10 mouse cellular contexts compared by ENCODE assay signal in genomic region chr7:45812921-45813320, GRCm38 (mm10). TPM values are rescaled to one million over a fixed set of nuclear protein-coding genes. Genes with fewer than 3 reads are reported as not detected.
DNase-seq lines count a peak whose midpoint lies in the region; ATAC-seq lines count a peak whose summit lies in the region.
"Had no signal": no experiment of that assay in that cellular context is flagged by ENCODE, and none has a peak within 500 bp of the region (broad histone marks: within the 10 kb centered on the region; RNA-seq: fewer than 3 reads in every experiment).

No protein-coding gene starts in this region.

- H3K4me2 ChIP-seq in heart, embryonic 14.5 days (ENCODE audit: low read length) = peak overlapping the region; percentile 86
- H3K4me2 ChIP-seq in hindbrain, embryonic 14.5 days (replicated peaks) = peak overlapping the region; percentile 93
- peak overlapping the region; percentile 94 for H3K4me2 ChIP-seq in midbrain, embryonic 13.5 days (replicated peaks)

- DNase-seq in heart, postnatal 25 days (ENCODE audit: low spot score) = no peak
- DNase-seq in hindbrain, embryonic 14.5 days (ENCODE audit: low spot score) = no peak
- DNase-seq in embryo, embryonic 9.5 days (ENCODE audit: extremely low spot score) = no peak
- DNase-seq in ovary, postnatal 36 days (ENCODE audit: low spot score) = no peak
- DNase-seq: left cerebral cortex, postnatal 4 days; thymus, adult 2 months had no signal

- no peaks in the 10 kb centered on the region for H3K27me3 ChIP-seq in heart, embryonic 14.5 days (ENCODE audit: control insufficient read depth, insufficient read depth, low read length)
- no peaks in the 10 kb centered on the region for H3K27me3 ChIP-seq in hindbrain, embryonic 14.5 days (ENCODE audit: control insufficient read depth, insufficient read depth, low read length)
- H3K27me3 ChIP-seq in midbrain, embryonic 13.5 days = no peaks in the 10 kb centered on the region

- H3K27ac ChIP-seq in heart, embryonic 14.5 days (replicated peaks in 1 of 2; ENCODE audit: control insufficient read depth in 1 of 2, insufficient read depth in 1 of 2, low read depth in 2 of 2, low read length in 2 of 2) = no peak overlapping the region
- no peak overlapping the region for H3K27ac ChIP-seq in brown adipose tissue, adult 24 weeks (replicated peaks; ENCODE audit: low read depth, low read length)
- H3K27ac ChIP-seq in hindbrain, embryonic 14.5 days = peak overlapping the region; percentile 100
- peak overlapping the region; percentile 100 for H3K27ac ChIP-seq in midbrain, embryonic 13.5 days

- intact Hi-C loops in heart, postnatal 25 days (cut with DNase I) = loop anchor here (2.0 kb wide), 1 partner anchor 18 kb away; the partner anchor contains the start of gene Grwd1

- no peaks in the 10 kb centered on the region for H3K9me3 ChIP-seq in heart, embryonic 14.5 days (ENCODE audit: control insufficient read depth, low read length)
- no peaks in the 10 kb centered on the region for H3K9me3 ChIP-seq in hindbrain, embryonic 14.5 days (ENCODE audit: control insufficient read depth, low read length)
- no peaks in the 10 kb centered on the region for H3K9me3 ChIP-seq in midbrain, embryonic 13.5 days

- H3K36me3 ChIP-seq in heart, embryonic 14.5 days (ENCODE audit: control insufficient read depth, insufficient read depth, low read length) = peaks cover 51% of the 10 kb centered on the region
- peaks cover 52% of the 10 kb centered on the region for H3K36me3 ChIP-seq in hindbrain, embryonic 14.5 days (replicated peaks; ENCODE audit: control insufficient read depth, insufficient read depth)
- peaks cover 50% of the 10 kb centered on the region for H3K36me3 ChIP-seq in midbrain, embryonic 13.5 days

- 87% methylated on average over 8 of the region's 8 CpGs for WGBS in heart, embryonic 14.5 days
- 84% methylated on average over 8 of the region's 8 CpGs for WGBS in hindbrain, embryonic 14.5 days
- WGBS in midbrain, embryonic 13.5 days = 85% methylated on average over 8 of the region's 8 CpGs

- no peak for ATAC-seq in heart, embryonic 14.5 days (ENCODE audit: insufficient number of reproducible peaks, insufficient read depth, low FRiP score, low read depth)
- no peak for ATAC-seq in hindbrain, embryonic 14.5 days (ENCODE audit: low FRiP score)
- no peak for ATAC-seq in midbrain, embryonic 13.5 days
- ATAC-seq in megakaryocyte progenitor cell, adult 5-6 weeks (replicated peaks; ENCODE audit: poor library complexity) = no peak

- peak overlapping the region; percentile 99 for H3K9ac ChIP-seq in heart, embryonic 14.5 days (ENCODE audit: low read length)
- H3K9ac ChIP-seq in hindbrain, embryonic 14.5 days = peak overlapping the region; percentile 99
- H3K9ac ChIP-seq in midbrain, embryonic 13.5 days (replicated peaks) = peak overlapping the region; percentile 99

- H3K4me1 ChIP-seq in heart, embryonic 14.5 days (ENCODE audit: control insufficient read depth in 2 of 2, insufficient read depth in 2 of 2, low read length in 2 of 2) = peaks cover 10 to 26% of the 10 kb centered on the region in 2 experiments; a peak in 3 of 4 replicates
- peaks cover 3% of the 10 kb centered on the region for H3K4me1 ChIP-seq in brown adipose tissue, adult 24 weeks (ENCODE audit: control insufficient read depth, insufficient read depth, insufficient read length, low read length)
- peaks cover 26% of the 10 kb centered on the region for H3K4me1 ChIP-seq in hindbrain, embryonic 14.5 days (replicated peaks; ENCODE audit: control insufficient read depth, insufficient read depth, low read length)
- peaks cover 50% of the 10 kb centered on the region for H3K4me1 ChIP-seq in midbrain, embryonic 13.5 days (replicated peaks)

- H3K4me3 ChIP-seq in heart, embryonic 14.5 days (ENCODE audit: control insufficient read depth in 1 of 2, insufficient read depth in 1 of 2, low read depth in 1 of 2, low read length in 2 of 2) = peak overlapping the region; percentile 93 to 96
- H3K4me3 ChIP-seq in brown adipose tissue, adult 24 weeks (ENCODE audit: insufficient read depth, low read depth, low read length) = peak overlapping the region; percentile 74
- peak overlapping the region; percentile 86 for H3K4me3 ChIP-seq in hindbrain, embryonic 14.5 days (replicated peaks; ENCODE audit: low read length)
- H3K4me3 ChIP-seq in midbrain, embryonic 13.5 days (replicated peaks) = peak overlapping the region; percentile 91

RNA-seq across cellular contexts. Expression of gene Cyth2, which starts 1.5 kb away (rescaled TPM):
- 88.6 and 89.7 TPM in 2 replicates for polyA plus RNA-seq in heart, embryonic 14.5 days (2014; fragmentation: Nextera tagmentation; extraction: Ambion mirVana)
- 10 to 100 TPM; 63.2 to 65.5 TPM for total RNA-seq in heart, postnatal 25 days (2021)
- 39.1 and 45.5 TPM in 2 replicates for polyA plus RNA-seq in brown adipose tissue, adult 24 weeks (2012; ENCODE audit: insufficient read depth, insufficient read length, missing spikeins)
- 237 and 242 TPM in 2 replicates for polyA plus RNA-seq in hindbrain, embryonic 14.5 days (2014; fragmentation: Nextera tagmentation; extraction: Ambion mirVana)
- polyA plus RNA-seq in midbrain, embryonic 13.5 days (2015; fragmentation: Nextera tagmentation; extraction: Ambion mirVana) = 362 and 363 TPM in 2 replicates
- total RNA-seq in megakaryocyte progenitor cell, adult 5-6 weeks (2015) = 17.9 and 26.3 TPM in 2 replicates
- total RNA-seq in megakaryocyte progenitor cell, adult 5-6 weeks (2017) = 32.4 and 34.5 TPM in 2 replicates

RNA-seq across cellular contexts. Expression of gene Kcnj14, which starts 11.7 kb away (rescaled TPM):
- polyA plus RNA-seq in heart, embryonic 14.5 days (2014; fragmentation: Nextera tagmentation; extraction: Ambion mirVana) = 0.26 and 0.78 TPM in 2 replicates
- under 1 TPM; 0.55 to 0.70 TPM for total RNA-seq in heart, postnatal 25 days (2021)
- polyA plus RNA-seq in brown adipose tissue, adult 24 weeks (2012; ENCODE audit: insufficient read depth, insufficient read length, missing spikeins) = 1.1 TPM in 1 of 2 replicates, not detected in the other
- 1.3 TPM in 2 replicates for polyA plus RNA-seq in hindbrain, embryonic 14.5 days (2014; fragmentation: Nextera tagmentation; extraction: Ambion mirVana)
- polyA plus RNA-seq in midbrain, embryonic 13.5 days (2015; fragmentation: Nextera tagmentation; extraction: Ambion mirVana) = 0.62 and 0.73 TPM in 2 replicates
- 0.05 TPM in 2 replicates for total RNA-seq in megakaryocyte progenitor cell, adult 5-6 weeks (2015)
- total RNA-seq in megakaryocyte progenitor cell, adult 5-6 weeks (2017) = not detected in 2 replicates

RNA-seq across cellular contexts. Expression of gene Grwd1, which starts 17.8 kb away (rescaled TPM):
- polyA plus RNA-seq in heart, embryonic 14.5 days (2014; fragmentation: Nextera tagmentation; extraction: Ambion mirVana) = 33.5 and 36.2 TPM in 2 replicates
- 10 to 100 TPM in 1 of 2 experiments, 1 to 10 TPM in 1; 10.0 to 11.2 TPM for total RNA-seq in heart, postnatal 25 days (2021)
- 5.5 and 6.6 TPM in 2 replicates for polyA plus RNA-seq in brown adipose tissue, adult 24 weeks (2012; ENCODE audit: insufficient read depth, insufficient read length, missing spikeins)
- polyA plus RNA-seq in hindbrain, embryonic 14.5 days (2014; fragmentation: Nextera tagmentation; extraction: Ambion mirVana) = 37.6 and 42.6 TPM in 2 replicates
- 39.9 and 41.7 TPM in 2 replicates for polyA plus RNA-seq in midbrain, embryonic 13.5 days (2015; fragmentation: Nextera tagmentation; extraction: Ambion mirVana)
- 22.6 and 25.1 TPM in 2 replicates for total RNA-seq in megakaryocyte progenitor cell, adult 5-6 weeks (2015)
- total RNA-seq in megakaryocyte progenitor cell, adult 5-6 weeks (2017) = 24.2 and 26.9 TPM in 2 replicates

RNA-seq across cellular contexts. Expression of gene Sult2b1, which starts 28.5 kb away (rescaled TPM):
- 0.30 and 0.81 TPM in 2 replicates for polyA plus RNA-seq in heart, embryonic 14.5 days (2014; fragmentation: Nextera tagmentation; extraction: Ambion mirVana)
- total RNA-seq in heart, postnatal 25 days (2021) = not detected
- 0.87 and 1.1 TPM in 2 replicates for polyA plus RNA-seq in brown adipose tissue, adult 24 weeks (2012; ENCODE audit: insufficient read depth, insufficient read length, missing spikeins)
- polyA plus RNA-seq in hindbrain, embryonic 14.5 days (2014; fragmentation: Nextera tagmentation; extraction: Ambion mirVana) = 5.2 and 7.3 TPM in 2 replicates
- polyA plus RNA-seq in midbrain, embryonic 13.5 days (2015; fragmentation: Nextera tagmentation; extraction: Ambion mirVana) = 5.5 and 5.6 TPM in 2 replicates
- 1.2 and 1.7 TPM in 2 replicates for total RNA-seq in megakaryocyte progenitor cell, adult 5-6 weeks (2015)
- 1.9 and 6.4 TPM in 2 replicates for total RNA-seq in megakaryocyte progenitor cell, adult 5-6 weeks (2017)

RNA-seq across cellular contexts. Expression of gene Lmtk3, which starts 29.4 kb away (rescaled TPM):
- 0.31 and 1.1 TPM in 2 replicates for polyA plus RNA-seq in heart, embryonic 14.5 days (2014; fragmentation: Nextera tagmentation; extraction: Ambion mirVana)
- total RNA-seq in heart, postnatal 25 days (2021) = under 1 TPM in 1 of 2 experiments, not detected in 1; 0.14 TPM
- polyA plus RNA-seq in brown adipose tissue, adult 24 weeks (2012; ENCODE audit: insufficient read depth, insufficient read length, missing spikeins) = 0.36 and 0.46 TPM in 2 replicates
- polyA plus RNA-seq in hindbrain, embryonic 14.5 days (2014; fragmentation: Nextera tagmentation; extraction: Ambion mirVana) = 20.9 and 23.6 TPM in 2 replicates
- polyA plus RNA-seq in midbrain, embryonic 13.5 days (2015; fragmentation: Nextera tagmentation; extraction: Ambion mirVana) = 22.8 and 24.0 TPM in 2 replicates
- total RNA-seq in megakaryocyte progenitor cell, adult 5-6 weeks (2015) = 0.07 TPM in 2 replicates
- not detected in 2 replicates for total RNA-seq in megakaryocyte progenitor cell, adult 5-6 weeks (2017)

Comparison
In these comparisons a context has a peak if more than half of its experiments do, and no peak if none do; other contexts are left out.
1. H3K27ac ChIP-seq: peak in hindbrain, embryonic 14.5 days (single experiment) and midbrain, embryonic 13.5 days (single experiment); none in heart, embryonic 14.5 days (0 of 2) and brown adipose tissue, adult 24 weeks (single experiment).
2. Peak in every context shown above with its lines, with median percentiles within 50 percentile points of each other: H3K4me2 ChIP-seq, H3K4me3 ChIP-seq and H3K9ac ChIP-seq.